Mouse (Mus musculus) CH12.LX (cell line): ENCODE data around the gene Lamc2. TPM values are rescaled to one million over a fixed set of nuclear protein-coding genes. Genes with fewer than 3 reads are reported as not detected.

Experiments
- DNase-seq: peaks from one replicate; pipeline ENCODE4 v3.0.0-alpha.2; 2013; ENCODE audit errors: extremely low read depth
- H3K27ac ChIP-seq: 2 replicates; pipeline ENCODE4 v1.5.1; 2012; ENCODE audit warnings: low read depth, mild to moderate bottlenecking, control low read depth, moderate library complexity; ENCODE audit not compliant: insufficient read depth
- H3K27me3 ChIP-seq: replicated peaks from 2 replicates; pipeline ENCODE3; 2012; ENCODE audit warnings: inconsistent platforms
- H3K36me3 ChIP-seq, 2 experiments: replicated peaks in 1 of 2; 2 replicates each; pipeline versions ENCODE3 to v1.6.1; 2012; ENCODE audit warnings: inconsistent platforms in 1 of 2, low read length in 1 of 2, mild to moderate bottlenecking in 1 of 2, mixed read lengths in 1 of 2, moderate library complexity in 1 of 2; ENCODE audit not compliant: control insufficient read depth in 1 of 2, insufficient read depth in 1 of 2
- H3K4me1 ChIP-seq, 2 experiments: 2 replicates each; pipeline ENCODE4 v1.6.1; 2012; ENCODE audit warnings: inconsistent platforms in 1 of 2, moderate library complexity in 1 of 2; ENCODE audit not compliant: insufficient read depth in 2 of 2, control insufficient read depth in 1 of 2
- H3K4me2 ChIP-seq: 2 replicates; pipeline ENCODE4 v1.6.1; 2012; ENCODE audit warnings: low read depth, mild to moderate bottlenecking, control low read depth; ENCODE audit not compliant: poor library complexity, insufficient read depth, severe bottlenecking
- H3K4me3 ChIP-seq, 3 experiments: fragments of 150-350 bp in 1 of 3; sonication (generic) in 1 of 3; replicated peaks in 1 of 3; 2 replicates each; pipeline versions ENCODE3 to v1.5.1; 2011 to 2012; ENCODE audit warnings: low read depth in 2 of 3, low read length in 2 of 3, mild to moderate bottlenecking in 2 of 3, moderate library complexity in 2 of 3, control low read depth in 1 of 3, improper control_type of control experiment in 1 of 3, inconsistent platforms in 1 of 3, mixed read lengths in 1 of 3; ENCODE audit not compliant: poor library complexity in 1 of 3
- H3K79me2 ChIP-seq: replicated peaks from 2 replicates; pipeline ENCODE4 v1.6.1; 2012; ENCODE audit warnings: mild to moderate bottlenecking, moderate library complexity; ENCODE audit not compliant: control insufficient read depth, poor library complexity, insufficient read depth, severe bottlenecking; ENCODE audit errors: extremely low read depth
- H3K9ac ChIP-seq: 2 replicates; pipeline ENCODE4 v1.6.1; 2012; ENCODE audit warnings: low read depth, mild to moderate bottlenecking, control low read depth, moderate library complexity; ENCODE audit not compliant: insufficient read depth
- H3K9me3 ChIP-seq: replicated peaks from 2 replicates; pipeline ENCODE3; 2012; ENCODE audit warnings: low read length, inconsistent platforms, mixed read lengths
- CHD2 ChIP-seq: IDR thresholded peaks from 2 replicates; pipeline ENCODE4 v1.6.1; 2011; ENCODE audit warnings: low read length, improper control_type of control experiment
- E2F4 ChIP-seq: IDR thresholded peaks from 2 replicates; pipeline ENCODE4 v1.6.1; 2011; ENCODE audit warnings: low read depth, low read length, improper control_type of control experiment; ENCODE audit not compliant: insufficient replicate concordance
- ELF1 ChIP-seq: IDR thresholded peaks from 2 replicates; pipeline ENCODE4 v1.6.1; 2014; ENCODE audit warnings: low read depth, mild to moderate bottlenecking, inconsistent platforms, low read length, improper control_type of control experiment
- GABPA ChIP-seq: IDR thresholded peaks from 2 replicates; pipeline ENCODE4 v1.6.1; 2012; ENCODE audit warnings: low read depth, low read length, improper control_type of control experiment, inconsistent platforms; ENCODE audit not compliant: insufficient replicate concordance
- IRF4 ChIP-seq: IDR thresholded peaks from 2 replicates; pipeline ENCODE4 v1.6.1; 2014; ENCODE audit warnings: low read depth, mild to moderate bottlenecking, inconsistent platforms, low read length, improper control_type of control experiment
- JUND ChIP-seq: conservative IDR thresholded peaks from 2 replicates; pipeline ENCODE4 v1.6.1; 2011; ENCODE audit warnings: low read depth, low read length, improper control_type of control experiment
- KAT2A ChIP-seq: IDR thresholded peaks from 2 replicates; pipeline ENCODE4 v1.6.1; 2012; ENCODE audit warnings: low read length, improper control_type of control experiment, inconsistent platforms; ENCODE audit not compliant: insufficient replicate concordance
- MAFK ChIP-seq: IDR thresholded peaks from 2 replicates; pipeline ENCODE4 v1.6.1; 2011; ENCODE audit warnings: low read length, improper control_type of control experiment; ENCODE audit not compliant: insufficient replicate concordance
- MAX ChIP-seq: IDR thresholded peaks from 2 replicates; pipeline ENCODE4 v1.6.1; 2011; ENCODE audit warnings: low read length, improper control_type of control experiment
- MAZ ChIP-seq: IDR thresholded peaks from 2 replicates; pipeline ENCODE4 v1.6.1; 2012; ENCODE audit warnings: low read depth, mild to moderate bottlenecking, inconsistent platforms, low read length, improper control_type of control experiment, moderate library complexity
- MEF2A ChIP-seq: IDR thresholded peaks from 2 replicates; pipeline ENCODE4 v1.6.1; 2014; ENCODE audit warnings: low read depth, mild to moderate bottlenecking, inconsistent platforms, low read length, improper control_type of control experiment, borderline replicate concordance
- MYC ChIP-seq: IDR thresholded peaks from 2 replicates; pipeline ENCODE4 v1.6.1; 2011; ENCODE audit warnings: low read depth, mild to moderate bottlenecking, improper control_type of control experiment, low read length
- NELFE ChIP-seq: IDR thresholded peaks from 2 replicates; pipeline ENCODE4 v1.6.1; 2011; ENCODE audit warnings: low read depth, low read length, improper control_type of control experiment
- POLR2A ChIP-seq: IDR thresholded peaks from 2 replicates; pipeline ENCODE4 v1.6.1; 2011; ENCODE audit warnings: low read depth, mild to moderate bottlenecking, improper control_type of control experiment, low read length
- POLR2AphosphoS2 ChIP-seq: IDR thresholded peaks from 2 replicates; pipeline ENCODE4 v1.6.1; 2011; ENCODE audit warnings: low read depth, low read length, improper control_type of control experiment
- RCOR1 ChIP-seq: conservative IDR thresholded peaks from 2 replicates; pipeline ENCODE4 v1.6.1; 2012; ENCODE audit warnings: low read depth, mild to moderate bottlenecking, inconsistent platforms, low read length, improper control_type of control experiment
- SIN3A ChIP-seq: IDR thresholded peaks from 2 replicates; pipeline ENCODE4 v1.6.1; 2012; ENCODE audit warnings: low read length, improper control_type of control experiment, inconsistent platforms
- SMC3 ChIP-seq: IDR thresholded peaks from 2 replicates; pipeline ENCODE4 v1.6.1; 2011; ENCODE audit warnings: low read depth, low read length, improper control_type of control experiment
- TBP ChIP-seq: conservative IDR thresholded peaks from 2 replicates; pipeline ENCODE4 v1.6.1; 2011; ENCODE audit warnings: low read depth, low read length, improper control_type of control experiment
- TCF12 ChIP-seq: IDR thresholded peaks from 2 replicates; pipeline ENCODE4 v1.6.1; 2014; ENCODE audit warnings: low read depth, mild to moderate bottlenecking, inconsistent platforms, low read length, improper control_type of control experiment
- UBTF ChIP-seq: IDR thresholded peaks from 2 replicates; pipeline ENCODE4 v1.6.1; 2012; ENCODE audit warnings: low read depth, mild to moderate bottlenecking, inconsistent platforms, low read length, improper control_type of control experiment, moderate library complexity
- USF1 ChIP-seq: IDR thresholded peaks from 2 replicates; pipeline ENCODE4 v1.6.1; 2014; ENCODE audit warnings: low read depth, mild to moderate bottlenecking, inconsistent platforms, low read length, improper control_type of control experiment
- ZKSCAN1 ChIP-seq: IDR thresholded peaks from 2 replicates; pipeline ENCODE4 v1.6.1; 2012; ENCODE audit warnings: low read depth, inconsistent platforms, low read length, improper control_type of control experiment, borderline replicate concordance
- ZNF384 ChIP-seq: IDR thresholded peaks from 2 replicates; pipeline ENCODE4 v1.6.1; 2012; ENCODE audit warnings: low read depth, low read length, improper control_type of control experiment, inconsistent platforms
- dilution Hi-C: fragments of 300-500 bp; cut with MboI; formaldehyde crosslinking; loops from 2 replicates; pipeline ENCODE4 v1.14.3; 2020; ENCODE audit warnings: low sequenced_read_pairs; ENCODE audit not compliant: extremely low pct_unique_long_range_greater_than_20kb, extremely low pct_ligation_motif_present
- in situ Hi-C: fragments of 300-500 bp; cut with MboI; formaldehyde crosslinking; loops from 3 replicates; pipeline ENCODE4 v1.14.3; 2019; ENCODE audit warnings: low sequenced_read_pairs, low pct_ligation_motif_present, low pct_unique_long_range_greater_than_20kb, mixed read lengths
- polyA plus RNA-seq: library from polyadenylated mRNA; unstranded; fragments of >175 nt; gene quantifications from 2 replicates; pipeline ENCODE4 v1.2.1, GENCODE M21; 2012; ENCODE audit warnings: low read depth; ENCODE audit not compliant: insufficient read length
- total RNA-seq, 2 experiments: library from RNA; depleted of rRNA; stranded (reverse); fragments of 300-350 nt in 1 of 2; fragments of >200 nt in 1 of 2; gene quantifications; 2 replicates each; pipeline ENCODE4 v1.2.3; 2012 to 2014

Lamc2 gene
- total and polyA plus RNA-seq, 3 experiments = 0.09 to 1.0 (median 0.25) TPM

DNA sequence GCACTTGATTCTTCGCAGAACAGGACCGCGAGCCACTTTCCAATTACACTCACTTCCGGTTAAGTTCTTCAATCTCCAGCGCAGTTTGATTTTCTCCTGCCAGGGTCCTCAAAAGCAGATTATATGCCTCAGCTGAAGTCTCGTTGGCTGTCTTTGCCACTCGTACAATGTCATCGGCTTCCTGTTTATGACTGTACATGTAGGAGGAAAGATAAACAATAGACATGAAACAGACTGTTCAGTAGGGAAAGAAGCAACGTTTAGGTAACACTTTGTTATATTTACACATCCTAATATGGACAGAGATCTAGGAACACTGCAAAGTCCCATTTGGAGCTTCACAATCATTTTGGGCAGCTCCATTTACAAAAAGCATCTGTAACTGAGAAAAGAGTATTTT is 45.4 kb upstream of the Lamc2 start:
- in situ Hi-C loops (no loop called here), dilution Hi-C loops (no loop called here)
- no peak overlapping the region for H3K4me3 ChIP-seq
- H3K4me1 ChIP-seq = peaks cover 0 to 4% of the 10 kb centered on the region in 2 experiments; a peak in 1 of 4 replicates
- H3K27me3 ChIP-seq = no peaks in the 10 kb centered on the region
- no peaks in the 10 kb centered on the region for H3K9me3 ChIP-seq
- no peak for TF ChIP-seq MEF2A
- TF ChIP-seq RCOR1 = no peak
- TF ChIP-seq USF1 = no peak
- no peak for TF ChIP-seq IRF4
- no peak for TF ChIP-seq UBTF
- TF ChIP-seq MAFK = no peak
- no peak for TF ChIP-seq CHD2
- no peak for TF ChIP-seq KAT2A
- TF ChIP-seq ZNF384 = no peak
- no peak for TF ChIP-seq SIN3A
- no peak for TF ChIP-seq ELF1
- TF ChIP-seq ZKSCAN1 = no peak
- no peak for TF ChIP-seq POLR2A
- TF ChIP-seq SMC3 = no peak
- no peak for TF ChIP-seq TCF12
- TF ChIP-seq MAX = no peak
- TF ChIP-seq E2F4 = no peak
- H3K27ac ChIP-seq = no peak overlapping the region
- H3K36me3 ChIP-seq = peaks cover 41 to 78% of the 10 kb centered on the region in 2 experiments
- H3K79me2 ChIP-seq = no peaks in the 10 kb centered on the region
- H3K9ac ChIP-seq = no peak overlapping the region
- DNase-seq = no peak
- H3K4me2 ChIP-seq = no peak overlapping the region

- DNase-seq = no peak
- in situ Hi-C loops (no loop called here), dilution Hi-C loops (no loop called here)
- no peak for TF ChIP-seq IRF4
- TF ChIP-seq E2F4 = no peak
- no peak for TF ChIP-seq MYC
- no peak for TF ChIP-seq ELF1
- no peak for TF ChIP-seq USF1
- no peak for TF ChIP-seq NELFE
- TF ChIP-seq RCOR1 = no peak
- no peak for TF ChIP-seq MAZ
- TF ChIP-seq JUND = no peak
- TF ChIP-seq TBP = no peak
- TF ChIP-seq POLR2AphosphoS2 = no peak
- TF ChIP-seq MAX = no peak
- TF ChIP-seq GABPA = no peak
- H3K36me3 ChIP-seq = peaks cover 51 to 87% of the 10 kb centered on the region in 2 experiments
- no peaks in the 10 kb centered on the region for H3K9me3 ChIP-seq
- H3K27me3 ChIP-seq = no peaks in the 10 kb centered on the region
- H3K79me2 ChIP-seq = no peaks in the 10 kb centered on the region
- no peak overlapping the region for H3K4me3 ChIP-seq
- no peaks in the 10 kb centered on the region for H3K4me1 ChIP-seq
- H3K4me2 ChIP-seq = no peak overlapping the region
- no peak overlapping the region for H3K9ac ChIP-seq
- H3K27ac ChIP-seq = no peak overlapping the region
Measured at GRCm38 (mm10) chr1:153227916-153228315, 41.7 kb upstream of the Lamc2 start.
